In genomic region chr4:84884539-84885270, GRCm38 (mm10) we compare ENCODE assay signal across 8 mouse cellular contexts. TPM values are rescaled to one million over a fixed set of nuclear protein-coding genes. Genes with fewer than 3 reads are reported as not detected.
DNase-seq lines count a peak whose midpoint lies in the region; ATAC-seq and TF ChIP-seq lines count a peak whose summit lies in the region.

No protein-coding gene starts in this region.

- POLR2A ChIA-PET in Patski (lab: Charles Lee): no interaction called here

- 5% methylated on average over 53 of the region's 60 CpGs for WGBS in hindbrain, embryonic 11.5 days
- WGBS in lung, embryonic 16.5 days: under 1% methylated on average over 55 of the region's 60 CpGs

- no peaks in the 10 kb centered on the region for H3K4me1 ChIP-seq in hindbrain, embryonic 11.5 days (replicated peaks; ENCODE audit: control insufficient read depth, insufficient read depth, low read length)
- H3K4me1 ChIP-seq in lung, embryonic 16.5 days (replicated peaks; ENCODE audit: control insufficient read depth, insufficient read depth, low read length): peaks cover 6% of the 10 kb centered on the region; the same call in 1 of the 2 replicates

- in situ Hi-C loops in Patski (cut with MboI; ENCODE audit: low pct_unique_long_range_greater_than_20kb): no loop called here

- no peaks in the 10 kb centered on the region for H3K9me3 ChIP-seq in hindbrain, embryonic 11.5 days (ENCODE audit: control insufficient read depth, low read length)
- no peaks in the 10 kb centered on the region for H3K9me3 ChIP-seq in lung, embryonic 16.5 days (ENCODE audit: control insufficient read depth, low read length)

- peak overlapping the region; percentile 90 for H3K9ac ChIP-seq in hindbrain, embryonic 11.5 days (ENCODE audit: low read depth, low read length)
- peak overlapping the region; percentile 95 for H3K9ac ChIP-seq in lung, embryonic 16.5 days (ENCODE audit: low read length)

- DNase-seq in Patski (ENCODE audit: low read depth, low spot score): peak; percentile 15
- DNase-seq in cerebellum, adult 8-10 months: peak; percentile 69
- peak; percentile 74 for DNase-seq in hindbrain, embryonic 11.5 days (ENCODE audit: low spot score)
- DNase-seq in layer of hippocampus, adult 9-10 months (ENCODE audit: low spot score): peak; percentile 6
- DNase-seq in ovary, postnatal 36 days (ENCODE audit: low spot score): peak; percentile 64
- DNase-seq in thymus, postnatal 14 days: peak; percentile 38

- CTCF ChIA-PET in Patski (lab: Charles Lee): no interaction called here

- peak; percentile 89 for ATAC-seq in Patski
- ATAC-seq in frontal cortex, adult (ENCODE audit: low TSS enrichment): peak; percentile 53
- ATAC-seq in hindbrain, embryonic 11.5 days (ENCODE audit: low FRiP score): peak; percentile 83
- ATAC-seq in lung, embryonic 16.5 days (ENCODE audit: low read depth): peak; percentile 76

- H3K27me3 ChIP-seq in Patski: no peaks in the 10 kb centered on the region
- no peaks in the 10 kb centered on the region for H3K27me3 ChIP-seq in hindbrain, embryonic 11.5 days (ENCODE audit: control insufficient read depth, insufficient read depth, low read length)
- H3K27me3 ChIP-seq in lung, embryonic 16.5 days (ENCODE audit: control insufficient read depth, insufficient read depth, low read depth, low read length): no peaks in the 10 kb centered on the region

- H3K36me3 ChIP-seq in hindbrain, embryonic 11.5 days (ENCODE audit: control insufficient read depth, insufficient read depth, low read length): no peaks in the 10 kb centered on the region
- no peaks in the 10 kb centered on the region for H3K36me3 ChIP-seq in lung, embryonic 16.5 days (ENCODE audit: control insufficient read depth, insufficient read depth, low read length)

- peak overlapping the region; percentile 80 for H3K4me2 ChIP-seq in hindbrain, embryonic 11.5 days (replicated peaks; ENCODE audit: low read depth, low read length)
- H3K4me2 ChIP-seq in lung, embryonic 16.5 days (ENCODE audit: low read depth, low read length): peak overlapping the region; percentile 58

- H3K4me3 ChIP-seq in hindbrain, embryonic 11.5 days (ENCODE audit: low read depth, low read length): peak overlapping the region; percentile 64
- peak overlapping the region; percentile 80 for H3K4me3 ChIP-seq in lung, embryonic 16.5 days (ENCODE audit: low read length)

- H3K27ac ChIP-seq in hindbrain, embryonic 11.5 days (ENCODE audit: low read depth, low read length): peak overlapping the region; percentile 55
- peak overlapping the region; percentile 94 for H3K27ac ChIP-seq in lung, embryonic 16.5 days (ENCODE audit: low read length)

- TF ChIP-seq CTCF in Patski (IDR thresholded peaks at IDR 0.05): no peak

RNA-seq across cellular contexts. Expression of gene Cntln, which starts 0.6 kb away (rescaled TPM):
- polyA plus RNA-seq in Patski (2021): 7.9 TPM
- polyA plus RNA-seq in hindbrain, embryonic 11.5 days (2014; fragmentation: Nextera tagmentation; extraction: Ambion mirVana): 10.4 and 11.4 TPM in 2 replicates
- 11.0 and 11.6 TPM in 2 replicates for polyA plus RNA-seq in lung, embryonic 16.5 days (2015; fragmentation: Nextera tagmentation; extraction: Ambion mirVana)

Comparison
In these comparisons a context has a peak if more than half of its experiments do, and no peak if none do; other contexts are left out.
1. Peak in every context shown above with its lines: DNase-seq, ATAC-seq, H3K4me3 ChIP-seq and H3K27ac ChIP-seq.
2. DNase-seq: peak in every context shown above with its lines; median percentile 74 in hindbrain, embryonic 11.5 days; 69 in cerebellum, adult 8-10 months; 64 in ovary, postnatal 36 days; 38 in thymus, postnatal 14 days; 15 in Patski; 6 in layer of hippocampus, adult 9-10 months.